Mouse (Mus musculus) intestine, postnatal 0 days (tissue): ENCODE measurements around the gene Lingo1. TPM values are rescaled to one million over a fixed set of nuclear protein-coding genes. Genes with fewer than 3 reads are reported as not detected.

ENCODE experiments used
- ATAC-seq: fragments of 200-750 bp; cut with Nextera tagmentation; 2 replicates; pipeline ENCODE4 v1.8.0; 2017; ENCODE audit warnings: mild to moderate bottlenecking, moderate TSS enrichment, moderate library complexity
- H3K27ac ChIP-seq: fragments of 300-500 bp; sonication (generic); 2 replicates; pipeline ENCODE4 v1.5.1; 2014; ENCODE audit warnings: mild to moderate bottlenecking, low read depth, low read length, moderate library complexity
- H3K27me3 ChIP-seq: fragments of 300-500 bp; sonication (generic); replicated peaks from 2 replicates; pipeline ENCODE4 v1.6.1; 2014; ENCODE audit warnings: low read length, mixed read lengths; ENCODE audit not compliant: control insufficient read depth, insufficient read depth
- H3K36me3 ChIP-seq: fragments of 300-500 bp; sonication (generic); 2 replicates; pipeline ENCODE4 v1.6.1; 2014; ENCODE audit warnings: mild to moderate bottlenecking, moderate library complexity; ENCODE audit not compliant: control insufficient read depth, insufficient read depth
- H3K4me1 ChIP-seq: fragments of 300-500 bp; sonication (generic); replicated peaks from 2 replicates; pipeline ENCODE4 v1.6.1; 2014; ENCODE audit warnings: antibody characterized with exemption, low read length, mixed read lengths; ENCODE audit not compliant: control insufficient read depth, insufficient read depth
- H3K4me2 ChIP-seq: fragments of 300-500 bp; sonication (generic); replicated peaks from 2 replicates; pipeline ENCODE4 v1.6.1; 2014; ENCODE audit warnings: low read depth, mild to moderate bottlenecking, moderate library complexity
- H3K4me3 ChIP-seq: fragments of 300-500 bp; sonication (generic); 2 replicates; pipeline ENCODE4 v1.5.1; 2014; ENCODE audit warnings: low read depth, low read length
- H3K9ac ChIP-seq: fragments of 300-500 bp; sonication (generic); 2 replicates; pipeline ENCODE4 v1.6.1; 2014; ENCODE audit warnings: mild to moderate bottlenecking, low read depth, low read length
- H3K9me3 ChIP-seq: fragments of 300-500 bp; sonication (generic); 2 replicates; pipeline ENCODE4 v1.6.1; 2016; ENCODE audit warnings: mixed run types; ENCODE audit not compliant: control insufficient read depth
- CTCF ChIP-seq: sonication (generic); IDR thresholded peaks from 2 replicates; pipeline ENCODE4 v1.5.1; 2016; ENCODE audit warnings: low read depth, mild to moderate bottlenecking, control low read depth, antibody characterized with exemption, moderate library complexity
- WGBS: fragments of 180-500 bp; shearing (Covaris S2); extraction: QIAGEN DNeasy Blood & Tissue Kit; methylation state at CpG from one replicate; pipeline ENCODE4 v1.1.7; 2014; 5-methylcytosine and 5-hydroxymethylcytosine counted together
- polyA plus RNA-seq: library from polyadenylated mRNA; unstranded; fragments of >200 nt; fragmentation: Nextera tagmentation; extraction: Ambion mirVana; gene quantifications from 2 replicates; pipeline ENCODE4 v1.2.1, GENCODE M21; 2015

Lingo1 gene
- 0.72 and 0.98 TPM in 2 replicates for polyA plus RNA-seq

GRCm38 (mm10) chr9:56795721-56796655 lies at the start of gene Lingo1:
Gene Lingo1 (minus strand): TSS chr9:56796468.
- H3K9me3 ChIP-seq, result no peaks in the 10 kb centered on the region
- TF ChIP-seq CTCF, result no peak
- no peak within 1 kb of the TSS for H3K9ac ChIP-seq
- peaks cover 56% of the 10 kb centered on the region for H3K27me3 ChIP-seq
- 1% methylated on average over 77 of the region's 88 CpGs for WGBS
- H3K4me2 ChIP-seq, result peak within 1 kb of the TSS; percentile 68
- H3K36me3 ChIP-seq, result no peaks in the 10 kb centered on the region
- H3K4me3 ChIP-seq, result peak within 1 kb of the TSS; percentile 38
- ATAC-seq, result no peak
- no peak within 1 kb of the TSS for H3K27ac ChIP-seq
- H3K4me1 ChIP-seq, result no peaks in the 10 kb centered on the region

GRCm38 (mm10) chr9:56844644-56845043 lies 48.4 kb upstream of the Lingo1 start:
- Histone ChIP-seq H3K9me3 (no peaks in the 10 kb centered on the region), H3K4me2 (no peak overlapping the region), H3K36me3 (no peaks in the 10 kb centered on the region), H3K27ac (no peak overlapping the region), H3K9ac (no peak overlapping the region), H3K4me1 (0 out of 2 replicates have a peak, but pooled peaks cover 3% of the 10 kb centered on the region), H3K4me3 (no peak overlapping the region), H3K27me3 (peaks cover 3% of the 10 kb centered on the region; the same call in 1 of the 2 replicates)
- 48% methylated on average over 8 of the region's 8 CpGs for WGBS
- ATAC-seq, result no peak
- TF ChIP-seq CTCF, result no peak

DNA sequence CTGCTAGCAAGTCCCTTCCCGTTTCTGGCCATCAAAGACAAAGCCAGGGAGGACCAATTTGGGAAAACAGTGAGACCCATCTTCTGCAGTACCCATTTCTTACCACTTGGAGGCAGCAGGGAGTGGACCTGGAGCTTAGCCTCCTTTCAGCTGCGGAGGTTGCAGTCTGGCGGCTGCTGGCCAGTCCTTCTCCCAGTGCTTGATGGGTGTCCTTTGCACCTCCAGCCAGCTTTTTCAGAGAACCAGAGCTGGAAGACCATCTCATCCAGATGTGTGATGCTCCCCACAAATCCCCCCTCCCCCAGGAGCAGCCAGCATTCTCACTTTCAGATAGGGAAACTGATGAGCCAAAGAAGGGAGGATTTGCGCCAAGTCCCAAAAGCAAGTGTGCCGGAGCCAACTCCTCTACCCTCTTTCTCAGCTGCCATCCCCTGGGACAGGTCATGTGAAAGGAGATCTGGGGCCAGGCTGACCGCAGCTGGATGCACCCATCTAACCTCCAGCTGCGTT lies 47.5 kb upstream of the Lingo1 start:
- Histone ChIP-seq H3K4me3 (no peak overlapping the region), H3K27ac (no peak overlapping the region; the same call in 1 of the 2 replicates), H3K9me3 (no peaks in the 10 kb centered on the region), H3K9ac (no peak overlapping the region), H3K4me2 (no peak overlapping the region), H3K36me3 (no peaks in the 10 kb centered on the region), H3K27me3 (peaks cover 3% of the 10 kb centered on the region; the same call in 1 of the 2 replicates), H3K4me1 (0 out of 2 replicates have a peak, but pooled peaks cover 3% of the 10 kb centered on the region)
- WGBS, result 32% methylated on average over 7 of the region's 7 CpGs
- ATAC-seq, result no peak
- TF ChIP-seq CTCF, result peak; percentile 96

GRCm38 (mm10) chr9:56842303-56842719 lies 46.0 kb upstream of the Lingo1 start:
- ATAC-seq, result no peak
- Histone ChIP-seq H3K36me3 (no peaks in the 10 kb centered on the region), H3K4me3 (no peak overlapping the region), H3K9me3 (no peaks in the 10 kb centered on the region), H3K9ac (no peak overlapping the region), H3K27me3 (peaks cover 3% of the 10 kb centered on the region; the same call in 1 of the 2 replicates), H3K4me2 (no peak overlapping the region), H3K27ac (no peak overlapping the region), H3K4me1 (0 out of 2 replicates have a peak, but pooled peaks cover 3% of the 10 kb centered on the region)
- WGBS, result 27% methylated on average over 3 of the region's 3 CpGs
- no peak for TF ChIP-seq CTCF

DNA sequence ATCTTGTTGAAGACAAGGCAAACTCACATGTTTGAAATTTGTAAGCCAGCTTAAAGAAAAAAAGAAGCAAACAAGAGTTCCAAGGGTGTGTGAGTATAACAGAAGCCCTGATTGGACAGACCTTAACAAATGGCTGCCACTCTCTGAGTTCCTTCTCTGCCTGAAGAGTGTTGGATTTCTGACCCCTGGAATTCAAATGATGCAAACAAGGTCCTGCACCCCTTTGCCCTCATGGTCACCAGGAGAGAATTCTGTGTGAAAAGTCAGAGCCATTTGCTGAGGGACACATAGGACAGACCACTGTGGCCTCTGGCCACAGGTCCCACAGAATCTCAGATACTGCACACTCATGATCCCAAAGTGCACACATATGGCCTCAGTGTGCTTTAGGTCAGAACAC lies 45.6 kb upstream of the Lingo1 start:
- Histone ChIP-seq H3K9me3 (no peaks in the 10 kb centered on the region), H3K4me1 (0 out of 2 replicates have a peak, but pooled peaks cover 3% of the 10 kb centered on the region), H3K27me3 (peaks cover 3% of the 10 kb centered on the region; the same call in 1 of the 2 replicates), H3K9ac (no peak overlapping the region), H3K27ac (no peak overlapping the region), H3K36me3 (no peaks in the 10 kb centered on the region), H3K4me2 (no peak overlapping the region), H3K4me3 (no peak overlapping the region)
- no peak for TF ChIP-seq CTCF
- ATAC-seq, result no peak

GRCm38 (mm10) chr9:56840721-56841120 lies 44.5 kb upstream of the Lingo1 start:
- TF ChIP-seq CTCF, result no peak
- Histone ChIP-seq H3K4me2 (no peak overlapping the region), H3K27ac (no peak overlapping the region), H3K9ac (no peak overlapping the region), H3K4me1 (0 out of 2 replicates have a peak, but pooled peaks cover 3% of the 10 kb centered on the region), H3K9me3 (no peaks in the 10 kb centered on the region), H3K27me3 (peaks cover 3% of the 10 kb centered on the region; the same call in 1 of the 2 replicates), H3K4me3 (no peak overlapping the region), H3K36me3 (no peaks in the 10 kb centered on the region)
- WGBS, result 79% methylated on average over 5 of the region's 5 CpGs
- no peak for ATAC-seq
